Mouse (Mus musculus) heart, postnatal 0 days (tissue): ENCODE data around the gene Igsf9b.

Experiments used
- CTCF ChIP-seq: IDR thresholded peaks from 2 replicates; pipeline ENCODE4 v1.5.1; 2016; ENCODE audit warnings: antibody characterized with exemption, control low read depth, low read depth
- EP300 ChIP-seq: IDR thresholded peaks from 2 replicates; pipeline ENCODE4 v1.6.1; 2016; ENCODE audit warnings: antibody characterized with exemption, low read depth

DNA sequence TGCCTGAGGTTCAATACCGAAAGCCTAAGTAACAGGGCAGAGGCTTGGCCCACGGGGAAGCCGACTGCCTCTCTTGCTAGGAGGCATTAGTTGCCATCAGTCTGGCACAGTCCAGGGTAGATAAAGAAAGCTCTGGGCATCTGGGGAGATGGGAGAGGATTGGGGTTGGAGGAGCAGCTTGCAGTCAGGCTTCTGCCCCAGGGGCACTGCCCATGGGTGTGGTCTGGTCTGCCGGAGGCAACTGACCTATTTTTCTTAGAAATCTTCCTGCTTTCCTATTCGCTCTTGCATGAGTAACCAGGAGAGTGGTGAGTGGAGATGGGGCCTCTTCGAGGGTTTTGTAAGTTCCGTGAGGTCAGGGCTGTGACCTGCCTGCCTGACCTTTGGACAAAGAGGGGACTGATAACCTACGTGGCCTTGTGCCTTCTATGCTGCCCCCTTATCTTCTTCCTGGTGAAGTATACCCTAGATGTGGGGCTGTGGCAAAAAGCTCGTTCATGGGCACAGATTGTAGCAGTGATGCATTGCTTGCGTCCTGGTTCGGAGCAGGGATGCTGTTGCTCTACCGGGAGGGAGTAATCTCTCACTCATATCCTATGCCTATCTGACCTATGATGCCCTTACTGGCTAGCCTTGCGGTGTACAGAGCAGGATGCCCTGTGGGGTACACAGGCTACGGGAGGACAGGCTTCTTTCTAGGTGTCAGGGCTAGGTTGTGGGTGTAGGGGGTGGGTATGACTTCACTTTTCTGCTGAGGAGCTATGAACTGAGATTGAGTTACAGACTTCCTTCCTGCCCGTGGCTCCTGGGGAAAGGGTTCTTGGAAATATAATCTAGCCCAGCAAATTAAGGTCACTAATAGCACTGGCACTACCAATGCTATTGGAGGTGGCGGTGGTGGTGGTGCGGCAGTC, 4.8 kb downstream of the Igsf9b start:
- TF ChIP-seq CTCF, result no peak
- TF ChIP-seq EP300, result no peak
